Mouse (Mus musculus) skeletal muscle tissue, adult 2 months (tissue): ENCODE results near the gene Abca5.
"Not testable (repeated sequence)": the region's sequence is repeated elsewhere in the genome, so short reads cannot be mapped to it uniquely, and the experiment has no call there.

Source experiments
- DNase-seq: peaks from one replicate; pipeline ENCODE4 v3.0.0-alpha.2; 2012; ENCODE audit warnings: low read depth, low spot score

The Abca5 gene

GRCm38 (mm10) chr11:110337289-110338245 lies at the start of gene Abca5:
Gene Abca5, minus strand, starts transcription at chr11:110337716.
- DNase-seq, result peak; percentile 72

- no peak for DNase-seq
Observed at GRCm38 (mm10) chr11:110385487-110385886, 48.0 kb upstream of the Abca5 start.

GRCm38 (mm10) chr11:110380310-110380668 lies 42.8 kb upstream of the Abca5 start:
- DNase-seq, result no peak

- peak; percentile 87 for DNase-seq
Observed at GRCm38 (mm10) chr11:110379661-110380309, 42.3 kb upstream of the Abca5 start.

- DNase-seq, result no peak
Observed at GRCm38 (mm10) chr11:110374036-110374435, 36.5 kb upstream of the Abca5 start.

- DNase-seq, result no peak
Observed at GRCm38 (mm10) chr11:110372266-110372954, 34.9 kb upstream of the Abca5 start.

- DNase-seq, result no peak
Observed at GRCm38 (mm10) chr11:110371827-110372226, 34.3 kb upstream of the Abca5 start.

GRCm38 (mm10) chr11:110369312-110370019 lies 31.9 kb upstream of the Abca5 start:
- DNase-seq, result no peak

GRCm38 (mm10) chr11:110367638-110368037 lies 30.1 kb upstream of the Abca5 start:
- DNase-seq, result no peak

GRCm38 (mm10) chr11:110366902-110367301 lies 29.4 kb upstream of the Abca5 start:
- DNase-seq, result no peak

- DNase-seq, result no peak
Observed at GRCm38 (mm10) chr11:110365016-110365415, 27.5 kb upstream of the Abca5 start.

GRCm38 (mm10) chr11:110357756-110358551 lies 20.4 kb upstream of the Abca5 start:
- no peak for DNase-seq

- DNase-seq, result not testable (repeated sequence)
Observed at GRCm38 (mm10) chr11:110355131-110355530, 17.6 kb upstream of the Abca5 start.

- DNase-seq, result no peak
Observed at GRCm38 (mm10) chr11:110354261-110354660, 16.7 kb upstream of the Abca5 start.

- no peak for DNase-seq
Observed at GRCm38 (mm10) chr11:110348170-110348569, 10.7 kb upstream of the Abca5 start.

- no peak for DNase-seq
Observed at GRCm38 (mm10) chr11:110347768-110348167, 10.3 kb upstream of the Abca5 start.

- peak; percentile 43 for DNase-seq
Observed at GRCm38 (mm10) chr11:110336814-110337288, 665 bp downstream of the Abca5 start.

GRCm38 (mm10) chr11:110330093-110330492 lies 7.4 kb downstream of the Abca5 start:
- no peak for DNase-seq

- DNase-seq, result no peak
Observed at GRCm38 (mm10) chr11:110322266-110322665, 15.2 kb downstream of the Abca5 start.

GRCm38 (mm10) chr11:110306475-110307168 lies 30.9 kb downstream of the Abca5 start:
- DNase-seq, result no peak
